ENCODE assay signal across 14 mouse cellular contexts in the genomic region with DNA sequence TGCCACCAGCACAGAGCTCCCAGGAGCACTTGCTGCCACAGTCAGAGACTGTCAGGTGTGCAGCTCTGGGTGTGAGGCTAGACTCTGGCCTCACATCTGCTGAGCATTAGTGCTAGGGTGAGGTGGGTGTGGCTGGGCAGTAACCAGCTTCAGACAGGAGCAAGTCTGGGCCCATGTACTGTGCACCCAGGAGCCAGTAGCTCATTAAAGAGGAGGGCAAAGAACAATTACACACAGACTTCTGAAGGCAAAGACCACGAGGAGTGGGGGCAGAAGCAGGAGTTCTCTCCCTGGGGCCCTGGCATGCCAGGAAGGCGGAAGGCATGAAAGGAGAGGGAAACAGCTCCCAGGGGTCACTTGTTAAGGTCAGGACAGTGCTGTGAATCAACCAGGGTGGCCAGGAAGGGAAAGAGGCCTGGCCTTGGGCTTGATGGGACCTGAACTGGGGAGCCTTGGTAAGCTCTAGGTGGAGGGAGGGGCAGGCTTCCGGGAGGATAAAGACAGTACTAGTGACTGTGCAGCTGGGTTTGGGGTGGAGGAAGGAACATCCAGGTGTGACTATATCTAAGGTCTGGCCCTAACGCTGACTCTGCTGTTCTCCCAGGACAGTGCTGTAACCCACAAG. TPM values are rescaled to one million over a fixed set of nuclear protein-coding genes. Genes with fewer than 3 reads are reported as not detected.
A peak's percentile ranks its signal among the peaks of the same experiment; 100 is the strongest.
DNase-seq lines count a peak whose midpoint lies in the region; ATAC-seq and TF ChIP-seq lines count a peak whose summit lies in the region.
"Had no signal": no experiment of that assay in that cellular context is flagged by ENCODE, and none has a peak within 500 bp of the region (broad histone marks: within the 10 kb centered on the region; RNA-seq: fewer than 3 reads in every experiment).

No protein-coding gene starts in this region.

- H3K27ac ChIP-seq in kidney, embryonic 16.5 days (ENCODE audit: low read length) = peak overlapping the region; percentile 8; the same call in 1 of the 2 replicates
- peak overlapping the region; percentile 78 for H3K27ac ChIP-seq in small intestine, adult 2 months (ENCODE audit: insufficient read depth, low read depth, low read length)
- no peak overlapping the region for H3K27ac ChIP-seq in layer of hippocampus, adult 2 months
- H3K27ac ChIP-seq: hindbrain, embryonic 13.5 days; liver, embryonic 15.5 days had no signal

- peak; percentile 96 for ATAC-seq in kidney, embryonic 16.5 days (ENCODE audit: low FRiP score, low TSS enrichment)

- H3K4me3 ChIP-seq in kidney, embryonic 16.5 days (ENCODE audit: low read length) = no peak overlapping the region
- H3K4me3 ChIP-seq in small intestine, adult 2 months (ENCODE audit: low read depth, low read length) = no peak overlapping the region
- no peak overlapping the region for H3K4me3 ChIP-seq in layer of hippocampus, adult 2 months
- H3K4me3 ChIP-seq: erythroblast, embryonic 14.5 days; heart, embryonic 12.5 days; hindbrain, embryonic 13.5 days; liver, embryonic 15.5 days; megakaryocyte, embryonic 14.5 days had no signal

- no peak overlapping the region for H3K9ac ChIP-seq in kidney, embryonic 16.5 days (replicated peaks; ENCODE audit: low read length)
- H3K9ac ChIP-seq: heart, embryonic 12.5 days; hindbrain, embryonic 13.5 days; liver, embryonic 15.5 days had no signal

- TF ChIP-seq CTCF in small intestine, adult 2 months (IDR thresholded peaks at IDR 0.05; ENCODE audit: extremely low read depth, insufficient read length, insufficient replicate concordance, low read depth, low read length) = no peak
- TF ChIP-seq CTCF in layer of hippocampus, adult 2 months (conservative IDR thresholded peaks at IDR 0.05) = no peak

- H3K9me3 ChIP-seq in kidney, embryonic 16.5 days (ENCODE audit: low read length) = no peaks in the 10 kb centered on the region
- H3K9me3 ChIP-seq: heart, embryonic 12.5 days; hindbrain, embryonic 13.5 days; liver, embryonic 15.5 days had no signal

- peaks cover 20% of the 10 kb centered on the region for H3K4me1 ChIP-seq in kidney, embryonic 16.5 days (ENCODE audit: insufficient read depth, low read length)
- peaks cover 6% of the 10 kb centered on the region; the same call in 1 of the 2 replicates for H3K4me1 ChIP-seq in small intestine, adult 2 months (ENCODE audit: control insufficient read depth, insufficient read depth, insufficient read length, low read length)
- H3K4me1 ChIP-seq: hindbrain, embryonic 13.5 days; liver, embryonic 15.5 days; megakaryocyte, embryonic 14.5 days had no signal

- WGBS in kidney, embryonic 16.5 days = 30% methylated on average over 4 of the region's 4 CpGs
- 24% methylated on average over 4 of the region's 4 CpGs for WGBS in small intestine, adult 2 months

- DNase-seq in embryo, embryonic 11.5 days (ENCODE audit: low read depth, low spot score) = peak; percentile 8
- DNase-seq in forelimb bud, embryonic 11.5 days (ENCODE audit: low read depth, low spot score) = peak; percentile 71
- no peak for DNase-seq in lung, postnatal 14 days
- DNase-seq in spleen, postnatal 14 days (ENCODE audit: low spot score in 2 of 2) = no peak
- no peak for DNase-seq in layer of hippocampus, adult 2 months (ENCODE audit: low spot score in 2 of 2)
- DNase-seq: cerebellum, adult 18-20 months; right cerebral cortex, adult 18-20 months had no signal

- H3K4me2 ChIP-seq in kidney, embryonic 16.5 days (replicated peaks; ENCODE audit: low read depth, low read length) = no peak overlapping the region
- H3K4me2 ChIP-seq: heart, embryonic 12.5 days; hindbrain, embryonic 13.5 days; liver, embryonic 15.5 days had no signal

- H3K27me3 ChIP-seq in kidney, embryonic 16.5 days (ENCODE audit: insufficient read depth, low read length) = peaks cover 9% of the 10 kb centered on the region
- no peaks in the 10 kb centered on the region for H3K27me3 ChIP-seq in small intestine, adult 2 months (ENCODE audit: control insufficient read depth, insufficient read depth, low read length)
- H3K27me3 ChIP-seq: hindbrain, embryonic 13.5 days; liver, embryonic 15.5 days; megakaryocyte, embryonic 14.5 days had no signal

- TF ChIP-seq POLR2A in small intestine, adult 2 months (IDR thresholded peaks at IDR 0.05; ENCODE audit: low read depth, low read length) = no peak

- no peaks in the 10 kb centered on the region for H3K36me3 ChIP-seq in kidney, embryonic 16.5 days (ENCODE audit: insufficient read depth, low read length)
- no peaks in the 10 kb centered on the region for H3K36me3 ChIP-seq in small intestine, adult 2 months (ENCODE audit: control insufficient read depth, insufficient read depth, low read length)
- H3K36me3 ChIP-seq: heart, embryonic 12.5 days; hindbrain, embryonic 13.5 days; liver, embryonic 15.5 days had no signal

RNA-seq across cellular contexts. Expression of a gene that starts 37.7 kb away (rescaled TPM):
- 26.0 and 27.9 TPM in 2 replicates for polyA plus RNA-seq in kidney, embryonic 16.5 days (2015; fragmentation: Nextera tagmentation; extraction: Ambion mirVana)
- 4.4 and 7.4 TPM in 2 replicates for polyA plus RNA-seq in small intestine, adult 2 months (2012; rRNA removed)
- total RNA-seq in layer of hippocampus, adult 2 months (2021) = 10 to 100 TPM in 1 of 2 experiments, 1 to 10 TPM in 1; 9.8 to 11.9 TPM
- polyA plus RNA-seq: erythroblast, embryonic 14.5 days had no signal

Comparison
In these comparisons a context has a peak if more than half of its experiments do, and no peak if none do; other contexts are left out.
1. DNase-seq: peak in embryo, embryonic 11.5 days (single experiment) and forelimb bud, embryonic 11.5 days (single experiment); none in lung, postnatal 14 days (single experiment), spleen, postnatal 14 days (0 of 2) and layer of hippocampus, adult 2 months (0 of 2).